Mouse (Mus musculus) lung, adult 18-20 months (tissue): ENCODE data around the gene Shbg.
A peak's percentile ranks its signal among the peaks of the same experiment; 100 is the strongest.

ENCODE experiments used
- DNase-seq, 2 experiments: peaks; one replicate each; pipeline ENCODE4 v3.0.0; 2022; ENCODE audit warnings: mixed read lengths in 2 of 2

Gene Shbg

DNA sequence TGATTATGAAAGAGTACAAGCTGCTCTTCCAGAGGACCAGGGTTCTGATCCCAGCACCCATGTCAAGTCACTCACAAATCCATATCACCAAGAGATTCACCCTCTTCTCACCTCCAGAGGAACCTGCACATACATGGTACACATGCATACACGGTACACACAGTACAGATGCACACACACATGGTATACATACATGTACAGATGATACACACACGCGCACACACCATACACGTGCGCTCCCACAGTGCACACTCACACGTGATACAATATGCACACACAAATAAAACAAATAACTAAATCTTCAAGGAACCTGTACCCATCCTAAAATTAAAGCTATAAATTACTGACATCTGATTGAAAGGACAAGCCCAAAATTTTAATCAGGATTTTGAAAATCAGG lies 22.9 kb downstream of the Shbg start:
- DNase-seq: no peak

- DNase-seq: no peak
These were observed 24.9 kb downstream of the Shbg start for GRCm38 (mm10) chr11:69592799-69593198.

- DNase-seq: no peak
These were observed 25.6 kb downstream of the Shbg start for GRCm38 (mm10) chr11:69591899-69592637.

GRCm38 (mm10) chr11:69591424-69591823 lies 26.3 kb downstream of the Shbg start:
- no peak for DNase-seq

- DNase-seq: no peak
These were observed 27.1 kb downstream of the Shbg start for GRCm38 (mm10) chr11:69590622-69591021.

DNA sequence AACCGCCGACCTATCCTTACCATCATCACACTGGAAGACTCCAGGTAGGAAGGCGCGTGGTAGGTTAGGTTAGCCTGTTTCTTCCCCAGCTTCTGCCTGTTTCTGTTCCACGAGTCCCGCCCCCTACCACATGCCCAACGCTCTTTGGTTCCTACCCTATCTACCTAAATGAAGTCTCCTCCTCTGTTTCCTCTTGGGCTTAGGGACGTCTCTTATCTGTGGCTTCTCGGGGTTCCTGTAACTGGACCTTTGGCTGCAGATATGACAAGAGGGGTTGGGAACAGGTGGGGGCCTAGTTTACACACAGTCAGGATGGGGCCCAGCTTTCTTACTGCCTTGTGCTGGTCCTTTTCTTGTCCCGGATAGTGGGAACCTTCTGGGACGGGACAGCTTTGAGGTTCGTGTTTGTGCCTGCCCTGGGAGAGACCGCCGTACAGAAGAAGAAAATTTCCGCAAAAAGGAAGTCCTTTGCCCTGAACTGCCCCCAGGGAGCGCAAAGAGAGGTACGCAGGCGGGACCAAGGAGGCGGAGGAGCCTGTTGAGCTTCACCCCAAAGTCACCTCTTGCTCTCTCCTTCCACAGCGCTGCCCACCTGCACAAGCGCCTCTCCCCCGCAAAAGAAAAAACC lies 28.4 kb downstream of the Shbg start:
- DNase-seq: no peak

GRCm38 (mm10) chr11:69585718-69586325 lies 31.9 kb downstream of the Shbg start:
- DNase-seq: no peak

DNA sequence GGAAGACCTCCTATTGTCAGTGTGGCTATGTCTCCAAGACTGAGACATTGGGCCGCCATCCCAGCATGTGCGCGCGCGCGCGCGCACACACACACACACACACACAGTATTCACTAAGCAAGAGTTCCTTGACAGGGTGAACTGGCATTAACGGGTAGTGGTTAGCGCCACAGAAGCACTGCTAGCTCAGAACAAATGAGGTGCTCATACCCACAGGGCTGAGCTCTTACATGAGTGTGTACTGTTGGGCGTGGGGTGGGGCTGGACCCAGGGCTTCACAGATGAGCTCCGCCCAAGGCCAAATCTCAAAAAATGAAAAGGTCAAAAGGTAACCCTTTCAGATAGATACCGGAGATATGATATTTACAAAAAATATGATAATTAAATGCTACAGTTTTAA lies 32.8 kb downstream of the Shbg start:
- DNase-seq: no peak

- no peak for DNase-seq
These were observed 33.7 kb downstream of the Shbg start for GRCm38 (mm10) chr11:69584008-69584407.

DNA sequence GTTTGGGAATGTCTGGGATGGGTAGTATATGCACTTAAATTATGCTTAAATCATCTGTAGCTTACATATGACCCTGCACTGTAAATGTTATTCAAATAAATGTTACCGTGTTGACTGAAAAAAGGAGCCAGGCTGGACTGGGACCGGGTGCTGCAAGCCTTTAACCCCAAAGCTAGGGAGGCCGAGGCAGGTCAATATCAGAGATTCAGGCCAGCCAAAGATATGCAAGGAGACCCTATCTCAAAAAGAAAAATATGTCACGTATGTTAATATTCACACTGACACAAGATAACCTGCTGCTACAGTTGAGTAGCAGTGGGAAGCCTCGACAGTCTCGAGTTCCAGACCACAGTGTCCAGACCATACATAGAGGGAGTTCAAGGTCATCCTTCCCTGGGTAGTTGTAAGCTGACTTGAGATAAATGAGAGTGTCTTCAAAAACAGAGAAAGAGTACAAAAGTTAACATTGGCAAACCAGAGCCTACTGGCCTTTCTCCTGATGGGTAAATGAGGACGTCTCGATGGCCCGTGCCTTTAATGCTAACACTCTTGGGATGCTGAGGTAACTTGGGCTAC lies 35.4 kb downstream of the Shbg start:
- DNase-seq: no peak

DNA sequence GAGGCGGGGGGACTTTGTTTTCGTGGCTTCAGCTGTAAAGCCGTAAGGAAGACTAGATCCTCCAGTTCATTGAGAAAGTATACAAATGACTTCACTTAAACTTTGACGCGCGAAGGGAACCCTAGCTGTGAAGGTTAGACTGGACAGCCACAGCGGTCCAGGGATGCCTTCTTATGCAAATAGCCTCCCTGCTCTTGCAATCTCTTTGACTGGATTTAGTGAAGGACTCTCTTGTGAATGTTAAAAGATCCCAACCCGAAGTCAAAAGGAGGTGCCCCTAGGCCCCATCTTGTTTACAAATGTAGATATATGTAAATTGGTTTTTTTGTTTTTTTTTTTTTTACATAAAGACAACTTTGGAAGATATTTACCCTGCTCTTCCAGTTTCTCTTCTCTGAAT lies 35.9 kb downstream of the Shbg start:
- DNase-seq: no peak

- peak; percentile 92 to 95 for DNase-seq
These were observed 36.5 kb downstream of the Shbg start for GRCm38 (mm10) chr11:69581147-69581688.

- no peak for DNase-seq
These were observed 37.0 kb downstream of the Shbg start for GRCm38 (mm10) chr11:69580572-69581146.

DNA sequence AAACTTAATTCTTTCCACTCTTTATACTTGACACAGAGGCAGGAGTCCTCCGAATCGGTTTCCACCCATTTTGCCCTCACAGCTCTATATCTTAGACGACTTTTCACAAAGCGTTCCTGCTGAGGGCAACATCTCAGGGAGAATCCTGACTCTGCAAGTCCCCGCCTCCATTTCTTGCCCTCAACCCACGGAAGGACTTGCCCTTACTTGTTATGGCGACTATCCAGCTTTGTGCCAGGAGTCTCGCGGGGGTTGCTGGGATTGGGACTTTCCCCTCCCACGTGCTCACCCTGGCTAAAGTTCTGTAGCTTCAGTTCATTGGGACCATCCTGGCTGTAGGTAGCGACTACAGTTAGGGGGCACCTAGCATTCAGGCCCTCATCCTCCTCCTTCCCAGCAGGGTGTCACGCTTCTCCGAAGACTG lies 37.6 kb downstream of the Shbg start, which contains the start of the genes Wrap53 and Trp53:
Wrap53 (minus strand) TSS at position 165 of the 424 bp plus-strand sequence.
Trp53 (plus strand) TSS at position 269 of the 424 bp plus-strand sequence.
- DNase-seq: peak; percentile 94 to 95

DNA sequence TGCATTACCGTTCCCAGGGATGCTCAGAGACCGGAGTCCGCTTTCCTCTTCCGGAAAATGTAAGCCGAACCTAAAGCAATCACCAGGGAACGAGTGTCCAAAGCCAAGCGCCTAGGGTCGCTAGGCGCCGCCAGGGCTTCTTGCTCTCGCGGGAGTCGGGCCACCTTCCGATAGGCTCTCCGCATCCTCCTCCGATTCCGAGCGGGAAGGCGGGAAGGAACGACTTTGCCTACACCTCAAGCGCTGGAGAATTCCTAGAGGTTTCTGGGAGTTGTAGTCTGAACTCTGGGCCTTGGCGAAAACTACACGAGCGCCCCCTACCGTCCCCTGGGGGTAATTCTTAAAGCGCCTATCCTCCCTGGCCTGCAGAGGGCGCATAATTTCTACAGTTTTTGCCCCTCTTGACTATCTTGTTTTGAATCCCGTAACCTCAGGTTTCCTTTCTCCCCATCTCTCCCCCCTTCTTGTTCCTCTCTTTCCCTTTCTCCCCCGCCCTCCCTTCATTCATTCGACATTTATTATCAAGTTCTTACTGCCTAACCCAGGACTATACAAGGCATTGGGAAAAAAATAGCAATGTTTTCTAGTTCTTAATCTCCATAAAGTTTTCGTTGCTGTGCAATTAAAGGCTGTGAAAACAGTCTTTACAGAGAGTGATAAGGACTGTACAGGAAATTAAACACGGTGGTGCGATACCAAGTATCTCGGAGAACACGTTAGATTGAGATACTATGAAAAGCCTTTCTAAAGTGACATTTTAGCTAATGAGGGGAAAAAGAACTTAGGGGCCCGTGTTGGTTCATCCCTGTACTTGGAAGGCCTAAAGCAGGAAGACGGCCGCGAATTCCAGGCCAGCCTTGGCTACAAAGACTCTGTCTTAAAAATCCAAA lies 38.3 kb downstream of the Shbg start:
- DNase-seq: peak; percentile 96 to 98

GRCm38 (mm10) chr11:69578301-69578700 lies 39.4 kb downstream of the Shbg start:
- peak in 1 of 2 experiments; percentile 15 for DNase-seq

GRCm38 (mm10) chr11:69576307-69576706 lies 41.4 kb downstream of the Shbg start:
- DNase-seq: no peak

DNA sequence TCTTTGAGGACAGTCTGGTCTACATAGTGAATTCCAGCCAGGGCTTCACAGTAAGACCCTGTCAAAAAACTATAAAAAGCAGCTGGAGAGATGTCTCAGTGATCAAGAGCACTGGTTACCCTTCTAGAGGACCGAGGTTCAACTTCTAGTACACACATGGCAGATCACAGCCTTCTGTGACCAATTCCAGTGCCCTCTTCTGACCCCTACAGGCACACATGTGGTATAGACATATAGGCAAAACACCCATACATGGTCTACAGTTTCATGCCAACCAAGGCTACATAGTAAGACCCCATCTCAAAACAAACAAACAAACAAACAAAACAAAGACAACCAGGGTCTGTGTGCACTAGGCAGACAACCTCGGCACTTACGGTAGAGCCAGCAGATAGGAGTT lies 42.5 kb downstream of the Shbg start:
- DNase-seq: no peak

DNA sequence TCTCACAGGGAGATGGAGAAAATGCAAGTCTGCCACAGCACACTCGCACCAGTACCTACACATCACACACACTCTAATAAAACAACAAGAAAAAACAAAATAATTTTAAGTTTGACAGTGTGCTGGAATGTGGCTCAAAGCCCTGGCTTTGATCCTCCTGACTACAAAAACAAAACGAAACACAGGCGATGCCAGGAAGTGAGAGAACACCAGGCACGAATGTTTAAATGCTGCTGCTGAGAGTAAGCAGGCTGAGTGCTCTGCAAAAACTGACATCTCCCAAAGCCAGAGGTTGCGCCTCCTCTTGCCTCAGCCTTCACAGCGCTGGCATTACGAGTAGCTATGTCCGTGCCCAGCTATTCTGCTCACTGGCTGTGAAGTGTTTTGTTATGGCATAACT lies 52.6 kb downstream of the Shbg start:
- no peak for DNase-seq
